Mouse (Mus musculus) adrenal gland, postnatal 36 days (tissue): ENCODE measurements around the gene Cpm. TPM values are rescaled to one million over a fixed set of nuclear protein-coding genes. Genes with fewer than 3 reads are reported as not detected.
A peak's percentile ranks its signal among the peaks of the same experiment; 100 is the strongest.

ENCODE experiments used
- DNase-seq, 2 experiments: peaks; one replicate each; pipeline ENCODE4 v3.0.0; 2021; ENCODE audit warnings: mixed read lengths in 1 of 2
- total RNA-seq, 2 experiments: library from RNA; stranded (reverse); gene quantifications; 2 replicates each; pipeline ENCODE4 v1.2.3; 2021

Cpm gene
- total RNA-seq, 2 experiments from 2014 or later = 25.3 to 34.9 TPM

- DNase-seq = no peak
Observed at GRCm38 (mm10) chr10:117635823-117636589, 6.7 kb downstream of the Cpm start.

DNA sequence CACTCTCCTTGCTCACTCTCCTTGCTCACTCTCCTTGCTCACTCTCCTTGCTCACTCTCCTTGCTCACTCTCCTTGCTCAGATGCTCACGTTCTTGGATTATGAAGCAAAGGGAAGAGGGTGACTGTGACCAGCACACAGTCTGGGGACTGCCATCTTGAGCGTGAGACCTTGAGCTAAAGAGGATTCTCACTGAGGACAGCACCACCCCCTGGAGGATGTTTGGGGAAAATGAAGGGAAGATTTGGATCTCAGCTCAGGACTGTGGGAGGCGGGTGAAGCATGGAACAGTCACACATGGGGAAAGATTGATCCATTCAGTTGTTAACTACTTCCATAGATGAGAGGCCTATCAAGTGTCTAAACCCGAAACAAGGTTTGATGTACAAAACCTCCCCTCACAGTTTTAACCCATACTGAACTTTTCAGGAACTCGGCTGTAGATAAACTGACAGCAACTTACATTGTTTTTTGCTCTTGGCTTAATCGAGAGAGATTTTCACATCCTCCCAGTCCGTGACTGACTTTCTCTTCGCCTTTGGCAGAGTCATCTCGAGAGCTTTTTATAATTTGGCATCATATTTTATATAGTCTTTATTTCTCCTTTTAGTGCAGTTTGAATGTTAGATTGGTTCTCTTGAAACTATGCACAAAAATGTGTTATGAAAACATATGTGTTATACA lies 7.9 kb downstream of the Cpm start:
- peak; percentile 8 to 42 for DNase-seq

DNA sequence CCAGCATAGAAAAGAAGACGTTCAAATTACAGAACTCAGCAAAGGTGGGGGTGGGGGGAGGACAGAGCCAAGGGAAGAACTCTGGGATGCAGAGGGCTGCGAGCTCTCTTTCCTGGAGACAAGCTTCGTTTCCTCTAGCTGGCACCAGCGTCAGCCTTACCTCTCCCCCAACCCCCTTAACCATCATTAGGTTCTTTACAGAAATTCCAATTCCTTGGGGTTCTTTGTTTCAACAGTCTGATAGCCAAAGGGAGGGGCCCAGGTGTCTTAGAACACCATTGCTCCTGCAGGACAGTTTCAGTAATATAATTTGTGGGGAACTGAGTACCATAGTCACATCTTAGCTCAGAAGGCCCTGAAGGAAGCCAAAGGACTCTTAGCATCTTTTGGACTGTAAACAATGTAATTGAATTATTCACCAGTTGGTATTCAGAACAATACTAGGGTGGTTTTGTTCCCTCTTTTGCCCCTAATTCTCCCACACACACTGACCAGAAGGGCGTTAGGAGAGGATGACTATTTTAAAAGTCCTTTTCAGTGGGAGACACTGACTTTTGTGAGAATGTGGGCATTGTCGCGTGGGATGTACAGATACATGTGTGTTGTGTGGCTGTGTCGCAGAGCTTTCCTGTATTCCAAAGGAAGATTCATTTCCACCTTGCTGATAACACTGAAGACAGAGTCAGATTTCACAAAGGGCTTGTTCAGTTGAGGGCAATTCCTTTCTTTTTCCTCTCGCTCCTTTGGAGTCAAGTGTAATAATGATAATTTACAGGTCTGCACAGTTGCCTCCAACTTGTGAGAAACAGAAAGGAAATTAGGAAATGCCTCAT lies 8.7 kb downstream of the Cpm start:
- no peak for DNase-seq

- DNase-seq = no peak
Observed at GRCm38 (mm10) chr10:117638578-117639220, 9.4 kb downstream of the Cpm start.

DNA sequence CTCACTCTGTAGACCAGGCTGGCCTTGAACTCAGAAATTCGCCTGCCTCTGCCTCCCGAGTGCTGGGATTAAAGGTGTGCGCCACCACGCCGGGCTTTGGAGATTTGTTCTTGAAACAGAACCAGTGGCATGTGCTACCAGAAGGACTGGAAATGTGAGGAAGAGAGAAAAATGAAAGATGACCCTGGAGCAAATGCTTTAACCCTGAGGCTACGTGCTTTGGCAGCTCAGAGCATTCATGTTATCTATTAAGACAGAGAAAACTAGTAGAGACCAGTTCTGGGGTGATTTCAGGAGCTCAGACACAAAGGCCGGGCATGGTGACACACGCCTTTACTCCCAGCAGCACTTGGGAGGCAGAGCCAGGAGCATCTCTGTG lies 9.9 kb downstream of the Cpm start:
- DNase-seq = no peak

DNA sequence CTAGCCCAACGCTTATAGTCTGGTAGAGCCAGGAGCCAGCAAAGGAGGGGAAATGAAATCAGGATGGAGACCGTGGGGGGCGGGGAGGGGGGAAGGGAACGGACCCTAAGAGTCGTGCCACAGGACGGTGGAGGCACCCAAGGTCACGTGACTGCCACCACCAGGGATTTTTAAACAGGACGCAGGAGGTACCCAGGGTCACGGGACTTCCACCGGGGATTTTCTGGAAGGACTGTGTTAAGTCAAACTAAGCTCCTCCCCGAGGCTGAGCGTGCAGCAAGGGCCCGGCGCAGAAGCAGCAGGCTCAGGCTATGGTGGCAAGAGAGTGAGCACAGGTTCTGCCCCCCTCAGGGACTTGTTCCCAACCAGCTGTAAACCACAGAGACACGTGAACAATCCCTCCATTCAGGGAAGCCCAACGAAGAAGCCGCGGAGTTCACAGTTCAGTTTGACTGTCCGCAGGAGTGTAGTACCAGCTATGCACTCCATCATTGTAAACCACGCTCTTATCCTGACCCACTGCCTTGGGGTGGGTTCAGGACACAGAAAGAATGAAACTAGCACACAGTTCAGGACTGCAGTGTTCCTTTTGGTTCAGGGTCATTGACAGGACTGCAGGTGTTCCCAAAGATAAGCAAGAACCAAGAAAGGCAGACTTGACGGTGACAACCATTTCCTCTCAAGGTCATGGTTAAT lies 10.7 kb downstream of the Cpm start:
- peak; percentile 24 to 47 for DNase-seq

GRCm38 (mm10) chr10:117640595-117641078 lies 11.3 kb downstream of the Cpm start:
- DNase-seq = no peak

DNA sequence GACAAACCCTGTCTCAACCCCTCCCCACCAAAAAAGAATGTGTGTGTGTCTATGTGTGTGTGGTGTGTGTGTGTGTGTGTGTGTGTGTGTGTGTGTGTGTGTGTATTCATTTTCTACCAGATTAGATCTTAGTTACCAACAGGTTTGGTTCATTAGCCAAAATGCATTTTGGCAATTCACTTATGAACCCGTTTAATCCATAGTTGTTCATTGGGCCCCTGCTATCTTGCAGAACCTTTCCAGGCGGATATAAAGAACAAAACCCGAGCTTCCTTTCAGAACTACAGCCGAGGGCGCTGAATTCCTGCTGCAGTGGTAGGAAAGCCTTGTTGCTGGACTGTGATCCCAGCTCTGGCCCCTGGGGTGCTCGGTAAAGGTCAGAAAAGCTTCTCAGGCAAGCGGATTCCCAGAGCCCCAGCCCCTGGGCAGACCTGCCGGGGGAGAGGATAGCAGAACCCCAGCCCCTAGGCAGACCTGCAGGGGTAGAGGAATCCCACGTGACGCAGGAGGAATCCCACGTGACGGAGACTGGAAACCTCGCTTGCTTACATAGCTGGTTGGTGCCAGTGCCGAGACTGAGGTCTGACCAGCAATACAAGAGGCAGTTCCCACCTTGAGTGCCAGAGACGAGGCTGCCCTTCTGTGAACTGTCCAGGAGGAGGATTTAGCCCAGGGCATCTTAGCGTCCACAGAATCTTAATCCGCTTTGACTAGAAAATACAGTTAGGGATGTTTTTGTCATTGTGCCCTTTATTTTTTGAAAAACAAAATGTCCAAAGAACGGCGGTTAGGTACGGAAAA lies 12.3 kb downstream of the Cpm start:
- no peak for DNase-seq

- no peak for DNase-seq
Observed at GRCm38 (mm10) chr10:117642201-117642450, 12.8 kb downstream of the Cpm start.

DNA sequence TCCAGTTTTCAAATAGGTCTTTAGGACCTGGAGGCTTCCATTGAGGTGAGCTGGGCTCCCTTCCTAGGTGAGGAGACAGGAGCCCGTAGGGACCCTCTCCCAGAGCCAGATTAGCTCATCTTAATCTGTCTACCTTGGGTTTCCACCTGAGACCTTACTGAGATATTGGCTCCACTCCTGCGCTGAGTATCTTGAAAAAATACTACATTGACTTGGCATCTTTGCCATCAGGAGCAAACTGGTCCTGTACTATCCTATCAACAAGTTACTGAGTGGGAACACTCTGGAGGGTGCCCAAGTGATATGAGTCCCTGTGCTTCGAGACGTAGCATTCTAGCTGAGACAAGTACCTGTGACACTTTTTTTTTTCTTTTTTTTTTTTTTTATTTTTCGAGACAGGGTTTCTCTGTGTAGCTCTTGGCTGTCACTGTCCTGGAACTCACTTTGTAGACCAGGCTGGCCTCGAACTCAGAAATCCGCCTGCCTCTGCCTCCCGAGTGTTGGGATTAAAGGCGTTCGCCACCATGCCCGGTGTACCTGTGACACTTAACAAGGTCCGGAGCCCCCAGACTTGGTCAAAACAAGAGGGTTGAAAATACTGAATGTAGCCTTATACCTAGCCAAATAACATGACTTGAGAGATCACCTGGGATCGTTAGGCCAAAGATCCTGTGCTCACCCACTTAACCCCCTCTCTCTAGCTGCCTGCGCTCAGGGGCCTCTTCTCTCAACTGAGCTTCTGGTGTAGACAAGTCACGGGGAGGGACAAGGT lies 13.4 kb downstream of the Cpm start:
- no peak for DNase-seq

- DNase-seq = no peak
Observed at GRCm38 (mm10) chr10:117643302-117643701, 14.0 kb downstream of the Cpm start.

GRCm38 (mm10) chr10:117643711-117644428 lies 14.6 kb downstream of the Cpm start:
- no peak for DNase-seq

DNA sequence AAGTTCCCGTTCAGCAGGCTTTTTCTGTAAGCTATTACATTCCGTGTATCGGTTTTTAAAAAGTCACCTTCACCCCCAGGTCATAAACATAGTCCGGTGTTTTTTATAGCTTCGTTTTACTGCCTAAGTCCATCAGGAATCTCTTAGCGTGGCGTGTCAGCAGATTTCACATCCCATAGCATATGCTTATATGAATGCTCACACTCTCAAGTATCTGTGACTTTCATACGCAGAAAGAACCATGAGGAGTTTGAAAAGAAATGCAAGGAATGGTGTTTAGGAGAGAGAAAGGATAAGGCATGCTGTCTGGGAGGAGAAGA lies 15.1 kb downstream of the Cpm start:
- no peak for DNase-seq

GRCm38 (mm10) chr10:117644828-117645227 lies 15.5 kb downstream of the Cpm start:
- no peak for DNase-seq

- no peak for DNase-seq
Observed at GRCm38 (mm10) chr10:117645487-117645964, 16.2 kb downstream of the Cpm start.

DNA sequence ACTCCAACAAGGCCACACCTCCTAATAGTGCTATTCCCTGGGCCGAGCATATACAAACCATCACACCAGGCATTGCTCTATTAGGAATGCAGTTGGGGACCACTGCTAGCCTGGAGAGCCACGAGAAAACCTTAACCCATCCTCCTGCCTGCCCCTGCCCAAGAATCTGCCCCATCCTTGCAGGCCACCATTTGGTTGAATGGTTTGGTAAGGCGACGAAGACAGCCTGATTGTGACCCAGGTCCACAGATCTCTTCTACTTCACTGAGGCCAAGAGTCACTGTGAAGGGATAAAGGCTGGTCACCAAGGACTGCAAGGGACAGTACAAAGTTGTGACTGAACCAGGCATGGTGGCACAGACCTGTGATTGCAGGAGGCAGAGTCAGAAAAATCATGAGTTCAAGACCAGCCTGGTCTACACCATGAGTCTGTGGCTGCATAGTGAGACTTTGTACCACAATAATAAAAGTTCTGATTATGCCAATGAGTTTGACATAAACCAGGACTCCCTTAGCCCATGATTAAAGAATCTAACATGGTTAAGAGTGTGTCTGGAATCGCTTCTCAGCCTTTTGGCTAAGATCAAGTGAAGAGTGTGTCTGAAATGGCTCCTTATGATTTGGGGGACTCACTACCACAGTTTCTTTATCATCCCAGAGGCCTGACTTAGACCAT lies 17.3 kb downstream of the Cpm start:
- no peak for DNase-seq

GRCm38 (mm10) chr10:117647158-117647505 lies 17.8 kb downstream of the Cpm start:
- DNase-seq = no peak

GRCm38 (mm10) chr10:117647964-117648472 lies 18.7 kb downstream of the Cpm start:
- DNase-seq = no peak

DNA sequence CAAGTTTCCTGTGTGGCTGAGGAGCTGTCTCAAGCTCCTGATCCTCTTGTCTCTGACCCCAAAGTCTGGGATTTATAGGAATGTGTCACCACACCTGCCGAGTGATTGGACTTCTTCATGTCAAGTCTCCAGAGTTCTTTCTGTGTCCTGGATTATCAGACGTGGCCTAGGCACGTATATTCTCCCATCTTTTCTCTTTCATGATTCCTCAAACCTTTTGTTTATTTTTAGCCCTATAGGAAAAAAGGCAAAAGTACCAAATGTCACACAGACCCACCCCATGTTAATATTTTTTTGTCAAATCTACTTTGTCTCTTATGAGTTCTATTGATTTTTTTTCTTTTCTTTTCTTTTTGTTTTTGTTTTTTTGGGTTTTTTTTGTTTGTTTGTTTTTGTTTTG lies 19.3 kb downstream of the Cpm start:
- no peak for DNase-seq
